Mouse (Mus musculus) lung, postnatal 14 days (tissue): ENCODE data around the gene 4930522H14Rik.

Source experiments
- DNase-seq: peaks from one replicate; pipeline ENCODE4 v3.0.0; 2021

4930522H14Rik gene

GRCm38 (mm10) chr4:109531111-109531510 is at the start of gene 4930522H14Rik:
Gene 4930522H14Rik (minus strand): TSS chr4:109531297.
- DNase-seq = no peak

DNA sequence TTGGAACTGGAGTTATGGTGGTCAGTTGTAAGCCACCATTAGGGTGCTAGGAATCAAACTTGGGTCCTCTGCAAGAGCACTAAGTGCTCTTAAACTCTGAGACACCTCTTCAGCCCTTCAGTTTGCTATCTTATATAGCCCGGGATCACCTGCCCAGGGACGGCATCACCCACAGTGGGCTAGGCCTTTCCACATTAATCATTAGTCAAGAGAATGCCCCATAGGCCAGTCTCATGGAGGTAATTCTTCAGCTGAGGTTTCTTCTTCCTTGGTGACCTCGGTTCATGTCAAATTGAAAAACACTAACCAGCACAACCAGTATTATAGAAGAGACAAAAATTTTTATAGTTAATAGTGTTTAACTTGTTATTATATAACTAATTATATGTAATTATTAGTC is 47.3 kb upstream of the 4930522H14Rik start:
- DNase-seq = no peak

- peak; percentile 9 for DNase-seq
Measured at GRCm38 (mm10) chr4:109576933-109577332, 45.8 kb upstream of the 4930522H14Rik start.

GRCm38 (mm10) chr4:109574845-109575244 is 43.7 kb upstream of the 4930522H14Rik start:
- DNase-seq = no peak

- peak; percentile 5 for DNase-seq
Measured at GRCm38 (mm10) chr4:109574331-109574730, 43.2 kb upstream of the 4930522H14Rik start.

- DNase-seq = peak; percentile 18
Measured at GRCm38 (mm10) chr4:109572632-109573031, 41.5 kb upstream of the 4930522H14Rik start.

GRCm38 (mm10) chr4:109569421-109569820 is 38.3 kb upstream of the 4930522H14Rik start:
- no peak for DNase-seq

GRCm38 (mm10) chr4:109568959-109569358 is 37.9 kb upstream of the 4930522H14Rik start:
- DNase-seq = no peak

GRCm38 (mm10) chr4:109564711-109565110 is 33.6 kb upstream of the 4930522H14Rik start:
- DNase-seq = no peak

GRCm38 (mm10) chr4:109550338-109551150 is 19.4 kb upstream of the 4930522H14Rik start:
- peak; percentile 32 for DNase-seq

- no peak for DNase-seq
Measured at GRCm38 (mm10) chr4:109547306-109547705, 16.2 kb upstream of the 4930522H14Rik start.

GRCm38 (mm10) chr4:109546538-109546937 is 15.4 kb upstream of the 4930522H14Rik start:
- no peak for DNase-seq

- no peak for DNase-seq
Measured at GRCm38 (mm10) chr4:109530245-109530816, 766 bp downstream of the 4930522H14Rik start.

GRCm38 (mm10) chr4:109504885-109505284 is 26.2 kb downstream of the 4930522H14Rik start:
- DNase-seq = peak; percentile 74

- no peak for DNase-seq
Measured at GRCm38 (mm10) chr4:109498476-109498875, 32.6 kb downstream of the 4930522H14Rik start.

- no peak for DNase-seq
Measured at GRCm38 (mm10) chr4:109493581-109493980, 37.5 kb downstream of the 4930522H14Rik start.

DNA sequence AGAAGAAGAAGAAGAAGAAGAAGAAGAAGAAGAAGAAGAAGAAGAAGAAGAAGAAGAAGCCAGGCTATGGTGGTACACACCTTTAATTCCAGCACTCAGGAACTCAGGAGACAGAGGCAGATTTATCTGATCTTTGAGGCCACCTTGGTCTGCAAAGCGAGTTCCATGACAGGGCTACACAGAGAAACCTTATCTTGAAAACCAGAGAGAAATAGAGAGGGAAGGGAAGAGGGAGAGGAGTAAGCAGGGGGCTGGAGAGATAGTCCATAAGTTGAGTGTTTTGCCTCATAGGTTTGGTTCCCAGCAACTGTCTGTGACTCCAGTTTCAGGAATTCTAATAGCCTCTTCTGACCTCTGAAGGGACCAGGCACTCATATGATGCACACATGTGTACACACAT is 42.3 kb downstream of the 4930522H14Rik start:
- no peak for DNase-seq

GRCm38 (mm10) chr4:109484621-109485020 is 46.5 kb downstream of the 4930522H14Rik start, which contains the start of gene Rnf11:
Gene Rnf11 (minus strand): TSS chr4:109484728.
- no peak for DNase-seq

DNA sequence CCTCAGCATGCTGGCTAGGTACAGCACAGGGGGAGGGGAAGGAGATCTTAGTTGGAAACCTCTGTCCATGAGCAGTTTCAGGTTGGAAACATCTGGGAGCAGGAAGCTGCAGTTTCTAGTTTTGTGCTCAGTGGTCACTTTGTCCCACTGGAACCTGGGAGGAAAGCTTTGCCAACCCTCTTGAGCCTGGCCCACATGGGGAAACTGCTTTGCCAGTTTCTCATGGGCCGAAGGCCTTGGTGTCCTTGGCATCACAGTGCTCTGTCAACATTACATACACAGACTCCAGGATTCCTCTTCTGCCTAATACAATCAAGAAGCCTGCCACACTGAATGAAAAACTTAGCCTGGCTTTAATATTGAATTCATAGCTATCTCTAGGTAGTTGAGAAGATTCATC is 48.4 kb downstream of the 4930522H14Rik start:
- DNase-seq = no peak

DNA sequence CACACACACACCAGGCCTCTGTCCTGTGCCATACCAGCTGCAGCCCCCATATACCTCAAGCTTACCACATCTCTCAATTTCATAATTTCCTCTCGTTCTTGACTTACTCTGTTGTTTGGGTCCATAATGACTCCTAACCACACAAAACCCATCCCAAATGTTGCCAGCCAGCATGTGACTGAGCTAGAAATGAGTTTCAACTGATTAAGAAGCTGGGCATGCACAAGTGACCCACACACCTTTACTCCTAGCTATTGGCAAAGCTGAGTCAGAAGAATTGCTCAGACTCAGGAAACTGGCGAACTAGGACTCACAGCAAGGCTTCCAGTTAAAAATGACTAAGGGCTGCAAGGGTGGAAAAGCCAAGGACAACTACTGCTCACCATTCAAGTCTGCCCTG is 49.7 kb downstream of the 4930522H14Rik start:
- no peak for DNase-seq

- DNase-seq = no peak
Measured at GRCm38 (mm10) chr4:109477454-109477853, 53.6 kb downstream of the 4930522H14Rik start.

DNA sequence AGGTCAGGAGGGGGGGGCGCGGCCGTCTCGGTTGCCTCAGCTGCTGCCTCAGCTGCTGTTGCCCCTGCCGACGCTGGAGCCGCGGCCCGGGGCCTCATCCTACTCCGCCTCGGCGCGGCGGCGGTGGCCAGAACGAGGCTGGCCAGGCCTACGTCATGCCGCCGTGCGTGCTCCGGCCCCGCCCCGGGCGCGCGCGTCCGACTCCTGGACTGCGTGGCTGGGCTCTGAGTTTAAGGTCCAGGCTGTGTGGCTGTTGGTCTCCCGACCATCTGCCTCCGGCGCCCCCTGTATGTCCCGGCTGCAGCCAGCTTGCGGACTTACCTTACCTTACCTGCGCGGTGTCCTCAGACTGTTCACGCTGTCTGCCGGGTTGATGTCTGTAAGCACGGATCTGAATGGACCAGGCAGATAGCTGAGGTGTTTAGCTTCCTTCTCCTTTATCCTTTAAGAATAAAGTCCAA is 54.5 kb downstream of the 4930522H14Rik start:
- peak; percentile 90 for DNase-seq

- DNase-seq = peak; percentile 54
Measured at GRCm38 (mm10) chr4:109475577-109476553, 55.2 kb downstream of the 4930522H14Rik start.
